Comparison of ENCODE assay signal across 8 mouse cellular contexts in the genomic region with DNA sequence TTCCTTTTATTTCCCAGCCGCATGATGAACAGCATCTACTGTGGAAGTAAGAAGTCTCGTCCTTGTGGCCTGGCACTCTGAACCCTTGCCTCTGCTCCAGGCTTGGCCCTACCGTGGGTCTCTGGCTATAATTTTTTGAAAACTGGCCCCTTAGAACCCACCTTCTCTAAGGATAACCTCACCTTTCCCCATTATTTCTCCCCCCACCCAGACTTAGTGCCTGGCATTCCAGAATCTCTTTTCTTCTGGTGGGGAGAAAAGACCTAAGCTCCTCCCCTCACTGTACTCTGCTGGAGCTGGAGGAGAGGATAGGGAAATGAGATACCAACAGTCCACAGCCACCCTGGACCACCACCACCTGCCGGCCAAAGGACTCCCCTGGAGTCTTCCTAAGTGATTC. TPM values are rescaled to one million over a fixed set of nuclear protein-coding genes. Genes with fewer than 3 reads are reported as not detected.
DNase-seq lines count a peak whose midpoint lies in the region; ATAC-seq lines count a peak whose summit lies in the region.

No protein-coding gene starts in this region.

- H3K9ac ChIP-seq in kidney, embryonic 16.5 days (replicated peaks; ENCODE audit: low read length) = peak overlapping the region; percentile 69
- peak overlapping the region; percentile 67 for H3K9ac ChIP-seq in hindbrain, embryonic 13.5 days
- H3K9ac ChIP-seq in midbrain, embryonic 15.5 days = peak overlapping the region; percentile 63; the same call in 1 of the 2 replicates

- H3K4me3 ChIP-seq in kidney, embryonic 16.5 days (ENCODE audit: low read length) = peak overlapping the region; percentile 62
- peak overlapping the region; percentile 83 for H3K4me3 ChIP-seq in brown adipose tissue, adult 24 weeks (ENCODE audit: insufficient read depth, low read depth, low read length)
- peak overlapping the region; percentile 46 for H3K4me3 ChIP-seq in hindbrain, embryonic 13.5 days
- H3K4me3 ChIP-seq in midbrain, embryonic 15.5 days = peak overlapping the region; percentile 53

- 19% methylated on average over 4 of the region's 4 CpGs for WGBS in kidney, embryonic 16.5 days
- WGBS in hindbrain, embryonic 13.5 days = 9% methylated on average over 4 of the region's 4 CpGs
- WGBS in midbrain, embryonic 15.5 days = 10% methylated on average over 4 of the region's 4 CpGs

- peaks cover 7% of the 10 kb centered on the region; the same call in 1 of the 2 replicates for H3K36me3 ChIP-seq in kidney, embryonic 16.5 days (ENCODE audit: insufficient read depth, low read length)
- H3K36me3 ChIP-seq in hindbrain, embryonic 13.5 days = no peaks in the 10 kb centered on the region
- no peaks in the 10 kb centered on the region for H3K36me3 ChIP-seq in midbrain, embryonic 15.5 days (replicated peaks)

- DNase-seq in kidney, adult 11 months = no peak
- no peak for DNase-seq in spleen, postnatal 14 days (ENCODE audit: low spot score in 2 of 2)
- DNase-seq in adipocyte (ENCODE audit: low spot score) = no peak

- H3K27me3 ChIP-seq in kidney, embryonic 16.5 days (ENCODE audit: insufficient read depth, low read length) = peaks cover 2% of the 10 kb centered on the region; the same call in 1 of the 2 replicates
- peaks cover 40% of the 10 kb centered on the region for H3K27me3 ChIP-seq in hindbrain, embryonic 13.5 days
- H3K27me3 ChIP-seq in midbrain, embryonic 15.5 days (replicated peaks) = peaks cover 21% of the 10 kb centered on the region

- H3K27ac ChIP-seq in kidney, embryonic 16.5 days (ENCODE audit: low read length) = 0 out of 2 replicates have a peak overlapping the region, but pooled peaks have one; percentile 32
- H3K27ac ChIP-seq in brown adipose tissue, adult 24 weeks (replicated peaks; ENCODE audit: low read depth, low read length) = peak overlapping the region; percentile 15; the same call in 1 of the 2 replicates
- H3K27ac ChIP-seq in hindbrain, embryonic 13.5 days = no peak overlapping the region
- no peak overlapping the region for H3K27ac ChIP-seq in midbrain, embryonic 15.5 days

- peaks cover 28% of the 10 kb centered on the region for H3K4me1 ChIP-seq in kidney, embryonic 16.5 days (ENCODE audit: insufficient read depth, low read length)
- 0 out of 2 replicates have a peak, but pooled peaks cover 3% of the 10 kb centered on the region for H3K4me1 ChIP-seq in brown adipose tissue, adult 24 weeks (ENCODE audit: control insufficient read depth, insufficient read depth, insufficient read length, low read length)
- H3K4me1 ChIP-seq in hindbrain, embryonic 13.5 days (replicated peaks) = peaks cover 35% of the 10 kb centered on the region
- peaks cover 37% of the 10 kb centered on the region for H3K4me1 ChIP-seq in midbrain, embryonic 15.5 days

- H3K9me3 ChIP-seq in kidney, embryonic 16.5 days (ENCODE audit: low read length) = no peaks in the 10 kb centered on the region
- no peaks in the 10 kb centered on the region for H3K9me3 ChIP-seq in hindbrain, embryonic 13.5 days
- H3K9me3 ChIP-seq in midbrain, embryonic 15.5 days = no peaks in the 10 kb centered on the region

- H3K4me2 ChIP-seq in kidney, embryonic 16.5 days (replicated peaks; ENCODE audit: low read depth, low read length) = peak overlapping the region; percentile 73
- H3K4me2 ChIP-seq in hindbrain, embryonic 13.5 days = peak overlapping the region; percentile 74
- peak overlapping the region; percentile 89 for H3K4me2 ChIP-seq in midbrain, embryonic 15.5 days

- 0 out of 2 replicates have a peak, but pooled peaks have one; percentile 11 for ATAC-seq in kidney, embryonic 16.5 days (ENCODE audit: low FRiP score, low TSS enrichment)
- 0 out of 2 replicates have a peak, but pooled peaks have one; percentile 3 for ATAC-seq in hindbrain, embryonic 13.5 days (ENCODE audit: low FRiP score)
- peak; percentile 26; the same call in 1 of the 2 replicates for ATAC-seq in midbrain, embryonic 15.5 days (replicated peaks)
- no peak for ATAC-seq in inflammation-experienced regulatory T-cells, adult 6 months

RNA-seq across cellular contexts. Expression of gene Selenom, which starts 0.7 kb away (rescaled TPM):
- polyA plus RNA-seq in kidney, embryonic 16.5 days (2015; fragmentation: Nextera tagmentation; extraction: Ambion mirVana) = 113 and 114 TPM in 2 replicates
- polyA plus RNA-seq in brown adipose tissue, adult 24 weeks (2012; ENCODE audit: insufficient read depth, insufficient read length, missing spikeins) = 15.9 and 19.1 TPM in 2 replicates
- 55.8 and 58.4 TPM in 2 replicates for polyA plus RNA-seq in hindbrain, embryonic 13.5 days (2015; fragmentation: Nextera tagmentation; extraction: Ambion mirVana)
- polyA plus RNA-seq in midbrain, embryonic 15.5 days (2015; fragmentation: Nextera tagmentation; extraction: Ambion mirVana) = 72.7 and 75.6 TPM in 2 replicates
- polyA plus RNA-seq in inflammation-experienced regulatory T-cells, adult 6 months (2017; shearing (Covaris generic)) = 10 to 100 TPM in 1 of 3 experiments, 1 to 10 TPM in 2; 5.6 to 20.7 (median 8.1) TPM

RNA-seq across cellular contexts. Expression of gene Inpp5j, which starts 10.6 kb away (rescaled TPM):
- polyA plus RNA-seq in kidney, embryonic 16.5 days (2015; fragmentation: Nextera tagmentation; extraction: Ambion mirVana) = 2.8 and 3.1 TPM in 2 replicates
- not detected in 2 replicates for polyA plus RNA-seq in brown adipose tissue, adult 24 weeks (2012; ENCODE audit: insufficient read depth, insufficient read length, missing spikeins)
- polyA plus RNA-seq in hindbrain, embryonic 13.5 days (2015; fragmentation: Nextera tagmentation; extraction: Ambion mirVana) = 3.3 and 4.1 TPM in 2 replicates
- 7.5 and 7.9 TPM in 2 replicates for polyA plus RNA-seq in midbrain, embryonic 15.5 days (2015; fragmentation: Nextera tagmentation; extraction: Ambion mirVana)
- not detected for polyA plus RNA-seq in inflammation-experienced regulatory T-cells, adult 6 months (2017; shearing (Covaris generic))

RNA-seq across cellular contexts. Expression of gene Smtn, which starts 25.2 kb away (rescaled TPM):
- polyA plus RNA-seq in kidney, embryonic 16.5 days (2015; fragmentation: Nextera tagmentation; extraction: Ambion mirVana) = 110 and 116 TPM in 2 replicates
- 12.2 and 21.8 TPM in 2 replicates for polyA plus RNA-seq in brown adipose tissue, adult 24 weeks (2012; ENCODE audit: insufficient read depth, insufficient read length, missing spikeins)
- polyA plus RNA-seq in hindbrain, embryonic 13.5 days (2015; fragmentation: Nextera tagmentation; extraction: Ambion mirVana) = 16.7 and 17.7 TPM in 2 replicates
- polyA plus RNA-seq in midbrain, embryonic 15.5 days (2015; fragmentation: Nextera tagmentation; extraction: Ambion mirVana) = 16.0 and 17.9 TPM in 2 replicates
- polyA plus RNA-seq in inflammation-experienced regulatory T-cells, adult 6 months (2017; shearing (Covaris generic)) = 1 to 10 TPM; 1.5 to 7.4 (median 4.3) TPM

RNA-seq across cellular contexts. Expression of gene Pla2g3, which starts 27.1 kb away (rescaled TPM):
- 0.32 and 0.56 TPM in 2 replicates for polyA plus RNA-seq in kidney, embryonic 16.5 days (2015; fragmentation: Nextera tagmentation; extraction: Ambion mirVana)
- not detected in 2 replicates for polyA plus RNA-seq in brown adipose tissue, adult 24 weeks (2012; ENCODE audit: insufficient read depth, insufficient read length, missing spikeins)
- polyA plus RNA-seq in hindbrain, embryonic 13.5 days (2015; fragmentation: Nextera tagmentation; extraction: Ambion mirVana) = 0.61 and 0.62 TPM in 2 replicates
- 1.3 TPM in 2 replicates for polyA plus RNA-seq in midbrain, embryonic 15.5 days (2015; fragmentation: Nextera tagmentation; extraction: Ambion mirVana)
- polyA plus RNA-seq in inflammation-experienced regulatory T-cells, adult 6 months (2017; shearing (Covaris generic)) = under 1 TPM in 2 of 3 experiments, not detected in 1; 0.12 to 0.28 TPM

Comparison
In these comparisons a context has a peak if more than half of its experiments do, and no peak if none do; other contexts are left out.
1. H3K27ac ChIP-seq: peak in kidney, embryonic 16.5 days (single experiment) and brown adipose tissue, adult 24 weeks (single experiment); none in hindbrain, embryonic 13.5 days (single experiment) and midbrain, embryonic 15.5 days (single experiment).
2. Peak in every context shown above with its lines, with median percentiles within 50 percentile points of each other: H3K4me2 ChIP-seq, H3K4me3 ChIP-seq and H3K9ac ChIP-seq.